Mouse (Mus musculus) ES-Bruce4 (cell line): ENCODE results near the gene Enc1. TPM values are rescaled to one million over a fixed set of nuclear protein-coding genes. Genes with fewer than 3 reads are reported as not detected.

Source experiments
- H3K27ac ChIP-seq: 2 replicates; pipeline ENCODE4 v1.5.1; 2012; ENCODE audit warnings: low read length, inconsistent platforms; ENCODE audit not compliant: insufficient read depth
- H3K27me3 ChIP-seq: 2 replicates; pipeline ENCODE4 v1.6.1; 2012; ENCODE audit warnings: mild to moderate bottlenecking, low read length, inconsistent platforms; ENCODE audit not compliant: control insufficient read depth, poor library complexity, insufficient read depth, severe bottlenecking
- H3K36me3 ChIP-seq: 2 replicates; pipeline ENCODE4 v1.6.1; 2012; ENCODE audit warnings: inconsistent platforms, mild to moderate bottlenecking, low read length, moderate library complexity; ENCODE audit not compliant: control insufficient read depth, poor library complexity, insufficient read depth, severe bottlenecking
- H3K4me1 ChIP-seq: one replicate; pipeline ENCODE4 v1.8.1; 2011; ENCODE audit warnings: low read length; ENCODE audit not compliant: control insufficient read depth, insufficient read depth
- H3K4me3 ChIP-seq: 2 replicates; pipeline ENCODE4 v1.5.1; 2011; ENCODE audit warnings: low read depth, mild to moderate bottlenecking, low read length
- H3K9ac ChIP-seq: 2 replicates; pipeline ENCODE4 v1.6.1; 2012; ENCODE audit warnings: low read depth, mild to moderate bottlenecking, inconsistent platforms; ENCODE audit not compliant: poor library complexity, severe bottlenecking
- H3K9me3 ChIP-seq: replicated peaks from 2 replicates; pipeline ENCODE4 v1.6.1; 2012; ENCODE audit warnings: mild to moderate bottlenecking, low read length, inconsistent platforms; ENCODE audit not compliant: control insufficient read depth, poor library complexity, insufficient read depth, severe bottlenecking
- CTCF ChIP-seq: IDR thresholded peaks from one replicate; pipeline ENCODE4 v1.8.1; 2011; ENCODE audit warnings: low read depth, low read length
- EP300 ChIP-seq: IDR thresholded peaks from 2 replicates; pipeline ENCODE4 v1.6.1; 2011; ENCODE audit warnings: low read depth, low read length; ENCODE audit not compliant: insufficient read depth
- POLR2A ChIP-seq: IDR thresholded peaks from one replicate; pipeline ENCODE4 v1.8.1; 2011; ENCODE audit warnings: low read length; ENCODE audit not compliant: insufficient read depth
- polyA plus RNA-seq: library from polyadenylated mRNA; stranded (reverse); fragments of >200 nt; gene quantifications from 2 replicates; pipeline ENCODE4 v1.2.4, GENCODE M21; 2011; ENCODE audit warnings: low read depth; ENCODE audit not compliant: missing spikeins, insufficient read depth, insufficient read length

Gene Enc1
- polyA plus RNA-seq, 1 experiment, result 83.0 TPM

DNA sequence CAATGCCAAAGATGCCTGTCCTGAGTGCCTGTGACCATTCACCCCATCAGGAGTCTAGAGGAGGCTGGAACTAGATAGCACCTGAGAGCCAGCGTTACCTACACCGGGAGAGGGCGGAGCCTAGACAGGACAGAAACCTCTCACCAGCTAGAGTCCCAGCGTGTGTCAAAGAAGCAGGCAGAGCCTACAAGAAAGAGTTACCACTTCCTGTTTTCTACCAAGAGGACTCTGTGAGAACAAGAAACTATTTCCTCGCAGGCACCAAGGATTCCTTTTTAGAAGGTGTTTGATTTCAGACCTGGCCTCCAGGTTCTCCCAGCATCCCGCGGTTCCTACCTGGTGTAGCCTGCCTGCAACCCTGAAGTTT is 32.8 kb upstream of the Enc1 start:
- TF ChIP-seq EP300 (no peak), CTCF (no peak), POLR2A (no peak)
- Histone ChIP-seq H3K36me3 (no peaks in the 10 kb centered on the region), H3K27me3 (no peaks in the 10 kb centered on the region), H3K4me1 (peaks cover 1% of the 10 kb centered on the region), H3K9ac (peak overlapping the region; percentile 38), H3K9me3 (0 out of 2 replicates have a peak, but pooled peaks cover 2% of the 10 kb centered on the region), H3K4me3 (peak overlapping the region; percentile 3; the same call in 1 of the 2 replicates), H3K27ac (peak overlapping the region; percentile 92)

DNA sequence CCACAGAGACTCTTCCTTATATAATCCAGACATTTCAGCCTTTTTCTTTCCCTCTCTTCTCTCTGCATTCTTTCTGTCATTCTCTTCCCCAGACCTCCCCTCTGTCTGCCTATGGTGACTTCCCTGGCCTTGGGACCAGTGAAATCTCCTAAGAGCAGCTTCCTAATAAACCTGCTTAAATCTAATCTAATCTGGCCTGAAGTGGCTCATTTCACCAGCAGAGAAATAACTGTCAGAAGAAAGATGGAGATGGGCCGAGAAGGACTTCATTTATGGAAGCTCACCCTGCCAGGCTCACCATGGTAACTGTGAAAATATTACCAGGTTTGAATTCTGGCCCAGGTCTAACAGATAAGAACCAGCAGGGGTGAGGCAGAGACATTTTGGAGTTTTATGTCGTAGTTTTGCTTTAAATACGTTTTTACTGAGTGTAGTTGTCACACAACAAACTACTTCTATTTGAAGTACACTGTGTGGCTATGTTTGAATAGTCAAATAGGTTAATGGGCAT is 32.4 kb upstream of the Enc1 start:
- no peak overlapping the region for H3K4me3 ChIP-seq
- H3K27me3 ChIP-seq, result no peaks in the 10 kb centered on the region
- H3K36me3 ChIP-seq, result no peaks in the 10 kb centered on the region
- 0 out of 2 replicates have a peak, but pooled peaks cover 2% of the 10 kb centered on the region for H3K9me3 ChIP-seq
- TF ChIP-seq EP300, result no peak
- TF ChIP-seq POLR2A, result no peak
- no peak for TF ChIP-seq CTCF
- peaks cover 1% of the 10 kb centered on the region for H3K4me1 ChIP-seq
- H3K9ac ChIP-seq, result peak overlapping the region; percentile 38
- H3K27ac ChIP-seq, result peak overlapping the region; percentile 92

DNA sequence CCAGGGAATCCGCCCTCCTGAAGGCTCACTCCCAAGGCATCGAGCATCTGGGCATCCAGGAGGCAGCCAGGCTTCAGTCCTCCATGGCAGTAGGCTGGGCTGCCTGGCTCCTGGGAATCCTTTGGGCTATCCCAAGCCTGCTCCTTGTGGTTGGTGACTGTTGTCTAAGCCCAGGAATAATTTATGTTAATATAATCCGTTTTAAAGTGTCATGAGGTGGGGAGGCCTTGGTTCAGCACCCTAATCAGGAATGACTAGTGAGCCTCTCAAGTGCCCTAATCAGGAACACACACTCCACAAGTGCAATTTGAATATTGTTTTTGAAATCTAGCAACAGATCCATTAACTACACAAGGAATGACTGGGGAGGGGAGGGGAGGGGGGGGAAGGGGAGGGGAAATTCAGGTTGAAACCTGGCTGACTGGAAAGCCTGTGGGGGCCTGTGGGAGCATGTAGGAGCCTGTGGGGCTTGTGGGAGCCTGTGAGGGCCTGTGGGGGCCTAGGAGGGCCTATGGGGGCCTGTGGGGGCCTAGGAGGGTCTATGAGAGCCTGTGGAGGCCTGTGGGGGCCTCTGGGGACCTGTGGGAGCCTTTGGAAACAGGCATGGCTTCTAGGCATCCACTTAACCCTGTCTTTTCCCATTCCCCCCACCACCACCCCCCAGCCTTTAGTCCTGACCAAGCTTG is 26.2 kb upstream of the Enc1 start:
- Histone ChIP-seq H3K27me3 (no peaks in the 10 kb centered on the region), H3K4me1 (no peaks in the 10 kb centered on the region), H3K9me3 (0 out of 2 replicates have a peak, but pooled peaks cover 2% of the 10 kb centered on the region), H3K4me3 (no peak overlapping the region), H3K9ac (no peak overlapping the region), H3K36me3 (no peaks in the 10 kb centered on the region), H3K27ac (no peak overlapping the region)
- no peak for TF ChIP-seq EP300
- TF ChIP-seq POLR2A, result no peak
- no peak for TF ChIP-seq CTCF

DNA sequence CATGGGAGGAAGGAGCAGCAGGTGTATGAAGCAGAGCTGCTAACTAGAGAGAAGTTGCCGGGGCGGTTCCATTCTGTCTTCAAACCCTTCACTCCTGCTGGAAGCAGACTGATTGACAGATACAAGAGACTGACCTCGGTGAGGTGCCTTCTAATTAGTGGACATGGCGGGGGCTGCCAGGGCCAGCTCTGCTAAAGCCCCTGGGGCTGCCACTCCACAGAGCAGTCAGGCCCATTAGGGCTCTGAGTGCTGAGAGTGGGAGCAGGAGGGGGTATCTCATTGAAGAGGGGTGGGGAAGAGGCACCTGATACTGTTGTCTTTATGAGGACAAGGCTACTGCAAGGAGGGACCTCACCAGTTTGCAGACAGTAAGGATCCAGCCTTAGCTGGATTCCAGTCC is 25.3 kb upstream of the Enc1 start:
- no peak overlapping the region for H3K9ac ChIP-seq
- H3K27ac ChIP-seq, result no peak overlapping the region
- no peaks in the 10 kb centered on the region for H3K9me3 ChIP-seq
- TF ChIP-seq EP300, result no peak
- TF ChIP-seq POLR2A, result no peak
- no peak for TF ChIP-seq CTCF
- H3K4me3 ChIP-seq, result no peak overlapping the region
- H3K4me1 ChIP-seq, result no peaks in the 10 kb centered on the region
- H3K36me3 ChIP-seq, result no peaks in the 10 kb centered on the region
- no peaks in the 10 kb centered on the region for H3K27me3 ChIP-seq

DNA sequence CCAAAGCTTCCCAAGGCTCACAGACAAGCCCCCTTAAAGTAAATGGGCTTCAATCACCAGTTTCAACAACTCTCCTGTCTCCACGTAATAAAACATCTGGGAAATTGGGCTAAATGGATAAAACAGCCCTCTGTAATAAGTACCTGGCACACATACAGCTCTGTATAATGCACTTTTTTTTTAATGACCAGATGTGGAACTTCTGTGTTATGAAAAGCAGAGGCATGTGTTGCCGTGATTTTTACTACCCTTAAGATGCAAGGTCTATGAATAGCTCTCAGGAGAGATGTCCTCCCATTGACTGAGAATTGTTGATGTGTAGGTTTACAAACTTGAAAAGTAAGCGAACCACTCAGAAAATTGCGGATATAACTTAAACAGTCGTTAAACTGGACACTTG is 24.7 kb upstream of the Enc1 start:
- Histone ChIP-seq H3K9ac (no peak overlapping the region), H3K9me3 (no peaks in the 10 kb centered on the region), H3K27me3 (no peaks in the 10 kb centered on the region), H3K4me1 (no peaks in the 10 kb centered on the region), H3K4me3 (no peak overlapping the region), H3K36me3 (no peaks in the 10 kb centered on the region), H3K27ac (no peak overlapping the region)
- no peak for TF ChIP-seq CTCF
- TF ChIP-seq EP300, result no peak
- no peak for TF ChIP-seq POLR2A

DNA sequence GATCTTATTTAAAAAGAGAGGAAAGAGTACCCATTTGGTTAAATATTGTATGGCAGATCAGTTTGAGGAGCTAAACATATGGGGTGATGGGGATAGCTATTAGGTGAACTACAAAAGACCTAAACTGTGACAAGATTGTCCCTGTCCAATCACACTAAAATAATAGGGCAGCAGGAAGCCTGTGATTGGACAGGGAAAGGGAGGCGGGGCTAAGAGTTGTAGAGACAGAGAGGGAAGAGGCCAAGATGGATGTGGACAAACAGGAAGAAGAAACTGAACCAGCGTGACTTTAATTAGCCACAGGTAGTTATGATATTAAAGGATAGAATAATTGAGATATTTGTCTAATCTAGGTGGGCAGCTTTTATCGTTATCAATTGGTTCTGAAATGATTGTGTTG is 20.9 kb upstream of the Enc1 start:
- no peaks in the 10 kb centered on the region for H3K27me3 ChIP-seq

More for the DNA sequence above, 20.9 kb upstream of the Enc1 start:
- TF ChIP-seq EP300, result no peak
- TF ChIP-seq POLR2A, result no peak
- no peak for TF ChIP-seq CTCF
- H3K9me3 ChIP-seq, result no peaks in the 10 kb centered on the region
- no peaks in the 10 kb centered on the region for H3K36me3 ChIP-seq
- H3K4me3 ChIP-seq, result no peak overlapping the region
- no peak overlapping the region for H3K9ac ChIP-seq
- H3K4me1 ChIP-seq, result no peaks in the 10 kb centered on the region
- no peak overlapping the region for H3K27ac ChIP-seq
